Mouse (Mus musculus) kidney, embryonic 15.5 days (tissue): ENCODE results near the gene Selenom. TPM values are rescaled to one million over a fixed set of nuclear protein-coding genes. Genes with fewer than 3 reads are reported as not detected.

Experiments
- ATAC-seq: fragments of 200-750 bp; cut with Nextera tagmentation; replicated peaks from 2 replicates; pipeline ENCODE4 v1.8.0; 2017; ENCODE audit warnings: moderate TSS enrichment; ENCODE audit not compliant: low FRiP score
- H3K27ac ChIP-seq: fragments of 300-500 bp; sonication (generic); 2 replicates; pipeline ENCODE4 v1.5.1; 2015; ENCODE audit warnings: mild to moderate bottlenecking, inconsistent platforms
- H3K27me3 ChIP-seq: fragments of 300-500 bp; sonication (generic); 2 replicates; pipeline ENCODE4 v1.6.1; 2015; ENCODE audit warnings: inconsistent platforms
- H3K36me3 ChIP-seq: fragments of 300-500 bp; sonication (generic); 2 replicates; pipeline ENCODE4 v1.6.1; 2015; ENCODE audit warnings: inconsistent platforms
- H3K4me1 ChIP-seq: fragments of 300-500 bp; sonication (generic); 2 replicates; pipeline ENCODE4 v1.6.1; 2015; ENCODE audit warnings: inconsistent platforms
- H3K4me2 ChIP-seq: fragments of 300-500 bp; sonication (generic); 2 replicates; pipeline ENCODE4 v1.6.1; 2015; ENCODE audit warnings: moderate library complexity, mild to moderate bottlenecking, inconsistent platforms
- H3K4me3 ChIP-seq: fragments of 300-500 bp; sonication (generic); replicated peaks from 2 replicates; pipeline ENCODE4 v1.5.1; 2015; ENCODE audit warnings: mild to moderate bottlenecking, inconsistent platforms
- H3K9ac ChIP-seq: fragments of 300-500 bp; sonication (generic); 2 replicates; pipeline ENCODE4 v1.6.1; 2015; ENCODE audit warnings: mild to moderate bottlenecking, inconsistent platforms
- H3K9me3 ChIP-seq: fragments of 300-500 bp; sonication (generic); replicated peaks from 2 replicates; pipeline ENCODE4 v1.6.1; 2016; ENCODE audit warnings: inconsistent platforms
- WGBS: fragments of 180-500 bp; shearing (Covaris S2); methylation state at CpG from one replicate; pipeline ENCODE4 v1.1.7; 2015; ENCODE audit warnings: mixed read lengths; 5-methylcytosine and 5-hydroxymethylcytosine counted together
- polyA plus RNA-seq: library from polyadenylated mRNA; unstranded; fragments of >200 nt; fragmentation: Nextera tagmentation; extraction: Ambion mirVana; gene quantifications from 2 replicates; pipeline ENCODE4 v1.2.1, GENCODE M21; 2015

Gene Selenom
- polyA plus RNA-seq, 1 experiment from 2014 or later: 112 TPM

- Histone ChIP-seq H3K36me3 (no peaks in the 10 kb centered on the region), H3K4me2 (no peak overlapping the region), H3K4me1 (peaks cover 6% of the 10 kb centered on the region; the same call in 1 of the 2 replicates), H3K27me3 (no peaks in the 10 kb centered on the region), H3K27ac (peak overlapping the region; percentile 48; the same call in 1 of the 2 replicates), H3K4me3 (no peak overlapping the region), H3K9me3 (no peaks in the 10 kb centered on the region), H3K9ac (no peak overlapping the region)
- ATAC-seq: no peak
- WGBS: 51% methylated on average over 5 of the region's 5 CpGs
Observed at GRCm38 (mm10) chr11:3496756-3497155, 17.7 kb upstream of the Selenom start.

GRCm38 (mm10) chr11:3497296-3497695, 17.2 kb upstream of the Selenom start:
- no peaks in the 10 kb centered on the region for H3K27me3 ChIP-seq
- H3K36me3 ChIP-seq: no peaks in the 10 kb centered on the region
- no peak overlapping the region for H3K4me3 ChIP-seq
- H3K4me1 ChIP-seq: peaks cover 6% of the 10 kb centered on the region; the same call in 1 of the 2 replicates
- WGBS: 82% methylated on average over 1 of the region's 1 CpGs
- H3K4me2 ChIP-seq: no peak overlapping the region
- no peaks in the 10 kb centered on the region for H3K9me3 ChIP-seq
- H3K27ac ChIP-seq: peak overlapping the region; percentile 48; the same call in 1 of the 2 replicates
- ATAC-seq: no peak
- no peak overlapping the region for H3K9ac ChIP-seq

GRCm38 (mm10) chr11:3502057-3502456, 12.4 kb upstream of the Selenom start:
- Histone ChIP-seq H3K9me3 (no peaks in the 10 kb centered on the region), H3K27ac (no peak overlapping the region), H3K36me3 (no peaks in the 10 kb centered on the region), H3K4me2 (no peak overlapping the region), H3K9ac (no peak overlapping the region), H3K27me3 (no peaks in the 10 kb centered on the region), H3K4me1 (no peaks in the 10 kb centered on the region), H3K4me3 (no peak overlapping the region)
- no peak for ATAC-seq
- WGBS: 84% methylated on average over 17 of the region's 17 CpGs

- 80% methylated on average over 18 of the region's 18 CpGs for WGBS
Observed at GRCm38 (mm10) chr11:3502459-3503072, 11.9 kb upstream of the Selenom start.

GRCm38 (mm10) chr11:3503755-3504693, 10.5 kb upstream of the Selenom start:
- H3K4me1 ChIP-seq: 0 out of 2 replicates have a peak, but pooled peaks cover 3% of the 10 kb centered on the region
- peak overlapping the region; percentile 37 for H3K4me2 ChIP-seq
- no peaks in the 10 kb centered on the region for H3K9me3 ChIP-seq
- H3K9ac ChIP-seq: no peak overlapping the region
- WGBS: 62% methylated on average over 11 of the region's 11 CpGs
- H3K27ac ChIP-seq: no peak overlapping the region
- H3K36me3 ChIP-seq: no peaks in the 10 kb centered on the region
- peak overlapping the region; percentile 27 for H3K4me3 ChIP-seq
- no peaks in the 10 kb centered on the region for H3K27me3 ChIP-seq
- ATAC-seq: no peak; the same call in 1 of the 2 replicates

More at GRCm38 (mm10) chr11:3502459-3503072, 11.9 kb upstream of the Selenom start:
- H3K36me3 ChIP-seq: no peaks in the 10 kb centered on the region
- H3K27ac ChIP-seq: no peak overlapping the region
- no peak overlapping the region for H3K4me3 ChIP-seq
- H3K9me3 ChIP-seq: no peaks in the 10 kb centered on the region
- H3K4me2 ChIP-seq: no peak overlapping the region
- H3K27me3 ChIP-seq: no peaks in the 10 kb centered on the region
- H3K9ac ChIP-seq: no peak overlapping the region
- H3K4me1 ChIP-seq: no peaks in the 10 kb centered on the region
- ATAC-seq: no peak

- H3K4me2 ChIP-seq: no peak overlapping the region
- H3K9me3 ChIP-seq: no peaks in the 10 kb centered on the region
- H3K36me3 ChIP-seq: no peaks in the 10 kb centered on the region
- no peak overlapping the region for H3K27ac ChIP-seq
- H3K27me3 ChIP-seq: no peaks in the 10 kb centered on the region
- 53% methylated on average over 7 of the region's 7 CpGs for WGBS
- H3K4me3 ChIP-seq: no peak overlapping the region
- 0 out of 2 replicates have a peak, but pooled peaks cover 3% of the 10 kb centered on the region for H3K4me1 ChIP-seq
- ATAC-seq: no peak
- no peak overlapping the region for H3K9ac ChIP-seq
Observed at GRCm38 (mm10) chr11:3508226-3508625, 6.3 kb upstream of the Selenom start.

- Histone ChIP-seq H3K9ac (no peak overlapping the region), H3K4me1 (peaks cover 10% of the 10 kb centered on the region), H3K27me3 (no peaks in the 10 kb centered on the region), H3K4me2 (no peak overlapping the region), H3K27ac (no peak overlapping the region), H3K36me3 (no peaks in the 10 kb centered on the region), H3K9me3 (no peaks in the 10 kb centered on the region), H3K4me3 (no peak overlapping the region)
- whole genome bisulfite sequencing: 57% methylated on average over 8 of the region's 8 CpGs
- no peak for ATAC-seq
Observed at GRCm38 (mm10) chr11:3509181-3510085, 5.1 kb upstream of the Selenom start.

GRCm38 (mm10) chr11:3510321-3510720, 4.2 kb upstream of the Selenom start:
- 93% methylated on average over 2 of the region's 2 CpGs for WGBS
- H3K4me1 ChIP-seq: peaks cover 13% of the 10 kb centered on the region
- no peak overlapping the region for H3K9ac ChIP-seq
- H3K4me2 ChIP-seq: no peak overlapping the region
- H3K36me3 ChIP-seq: no peaks in the 10 kb centered on the region
- H3K4me3 ChIP-seq: no peak overlapping the region
- no peaks in the 10 kb centered on the region for H3K9me3 ChIP-seq
- ATAC-seq: no peak
- H3K27ac ChIP-seq: no peak overlapping the region
- no peaks in the 10 kb centered on the region for H3K27me3 ChIP-seq

GRCm38 (mm10) chr11:3513291-3513690, 1.2 kb upstream of the Selenom start:
- Histone ChIP-seq H3K27me3 (no peaks in the 10 kb centered on the region), H3K4me3 (no peak overlapping the region), H3K27ac (no peak overlapping the region), H3K4me2 (no peak overlapping the region), H3K36me3 (no peaks in the 10 kb centered on the region), H3K4me1 (peaks cover 37% of the 10 kb centered on the region), H3K9ac (no peak overlapping the region), H3K9me3 (no peaks in the 10 kb centered on the region)
- ATAC-seq: no peak
- WGBS: 86% methylated on average over 6 of the region's 6 CpGs

GRCm38 (mm10) chr11:3515216-3515615, 732 bp downstream of the Selenom start:
- whole genome bisulfite sequencing: 10% methylated on average over 4 of the region's 4 CpGs
- ATAC-seq: no peak

GRCm38 (mm10) chr11:3515637-3516036, 1.2 kb downstream of the Selenom start:
- WGBS: 75% methylated on average over 4 of the region's 4 CpGs
- Histone ChIP-seq H3K36me3 (peaks cover 20% of the 10 kb centered on the region), H3K9me3 (no peaks in the 10 kb centered on the region), H3K4me2 (peak overlapping the region; percentile 63), H3K4me3 (peak overlapping the region; percentile 48), H3K4me1 (peaks cover 36% of the 10 kb centered on the region), H3K9ac (0 out of 2 replicates have a peak overlapping the region, but pooled peaks have one; percentile 39), H3K27me3 (no peaks in the 10 kb centered on the region), H3K27ac (0 out of 2 replicates have a peak overlapping the region, but pooled peaks have one; percentile 24)
- ATAC-seq: no peak

More at GRCm38 (mm10) chr11:3515216-3515615, 732 bp downstream of the Selenom start:
- Histone ChIP-seq H3K4me2 (peak overlapping the region; percentile 63), H3K9ac (peak overlapping the region; percentile 39), H3K4me1 (peaks cover 36% of the 10 kb centered on the region), H3K27me3 (no peaks in the 10 kb centered on the region), H3K36me3 (peaks cover 16% of the 10 kb centered on the region), H3K4me3 (peak overlapping the region; percentile 48), H3K27ac (peak overlapping the region; percentile 24; the same call in 1 of the 2 replicates), H3K9me3 (no peaks in the 10 kb centered on the region)
